Mouse (Mus musculus): ENCODE results near the gene Kifap3. TPM values are rescaled to one million over a fixed set of nuclear protein-coding genes. Genes with fewer than 3 reads are reported as not detected.
"Not testable (repeated sequence)": the region's sequence is repeated elsewhere in the genome, so short reads cannot be mapped to it uniquely, and the experiment has no call there.

Gene Kifap3
- polyA plus RNA-seq (2012; ENCODE audit: insufficient read depth, insufficient read length, missing spikeins): 9.8 and 13.7 TPM in 2 replicates

GRCm38 (mm10) chr1:163779336-163780115, at the start of gene Kifap3:
Kifap3 (plus strand) TSS chr1:163779583.
- peak within 1 kb of the TSS; percentile 70 for H3K4me3 ChIP-seq (ENCODE audit: insufficient read depth, low read depth, low read length)
- no peaks in the 10 kb centered on the region for H3K4me1 ChIP-seq (ENCODE audit: control insufficient read depth, insufficient read depth, insufficient read length, low read length)
- H3K27ac ChIP-seq (replicated peaks; ENCODE audit: low read depth, low read length): no peak within 1 kb of the TSS

DNA sequence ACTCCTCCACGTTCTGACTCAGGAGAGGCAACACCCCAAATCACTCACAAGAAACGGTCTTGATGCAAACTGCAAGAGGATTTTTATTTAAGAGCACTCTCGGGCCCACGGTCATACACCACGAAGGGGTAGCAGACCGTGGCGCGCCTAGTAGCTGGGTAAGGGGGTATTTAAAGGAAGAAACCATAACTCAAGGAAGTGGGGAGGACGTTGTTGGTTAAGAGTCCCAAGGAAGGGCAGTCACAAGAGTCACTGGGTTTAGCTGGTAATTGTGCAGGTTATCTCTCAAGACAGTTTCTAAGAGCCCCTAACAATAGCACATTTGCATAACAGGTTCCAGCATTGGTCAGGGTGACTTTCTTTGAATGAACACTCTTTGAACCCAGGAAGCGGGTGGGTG, 48.2 kb upstream of the Kifap3 start:
- H3K4me3 ChIP-seq (ENCODE audit: insufficient read depth, low read depth, low read length); H3K27ac ChIP-seq (replicated peaks; ENCODE audit: low read depth, low read length); H3K4me1 ChIP-seq (ENCODE audit: control insufficient read depth, insufficient read depth, insufficient read length, low read length): not testable (repeated sequence)

DNA sequence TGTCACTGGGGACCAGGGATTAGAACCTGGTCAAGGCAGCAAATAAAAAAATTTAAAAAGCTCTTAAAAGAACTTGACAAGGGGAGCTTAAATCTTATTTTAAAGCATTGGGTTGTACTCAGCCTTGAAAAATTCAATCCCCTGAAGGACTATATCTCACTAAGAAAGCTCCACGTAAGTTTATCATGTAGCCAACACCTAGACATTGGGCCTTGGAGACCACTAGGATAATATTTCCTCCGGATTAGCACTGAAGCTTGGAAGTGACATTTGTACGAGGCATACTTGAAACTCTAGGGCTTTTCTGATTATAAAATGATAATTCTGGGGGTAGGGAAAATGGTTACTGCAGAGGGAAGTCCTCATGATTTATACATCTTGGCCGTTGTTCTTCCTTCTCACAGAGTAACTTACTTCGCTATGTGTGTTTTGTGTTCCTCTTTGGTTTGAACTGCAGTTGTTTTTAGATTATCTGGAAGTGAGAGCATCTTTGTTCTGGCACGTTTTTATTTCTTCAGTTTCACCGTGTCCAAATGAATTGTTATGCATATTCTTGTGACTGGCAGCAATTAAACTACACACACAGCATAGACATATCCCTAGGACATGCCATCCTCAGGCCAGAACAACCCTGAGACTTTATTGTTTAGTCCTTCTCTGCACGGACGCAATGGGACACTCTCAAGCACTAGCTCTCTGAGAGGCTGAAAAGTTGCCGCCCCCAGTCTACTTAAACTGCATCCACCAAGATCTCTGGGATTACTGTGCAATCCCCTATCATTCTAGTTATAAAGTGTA, 42.7 kb upstream of the Kifap3 start:
- Histone ChIP-seq H3K4me3 (ENCODE audit: insufficient read depth, low read depth, low read length) (no peak overlapping the region), H3K4me1 (ENCODE audit: control insufficient read depth, insufficient read depth, insufficient read length, low read length) (no peaks in the 10 kb centered on the region), H3K27ac (replicated peaks; ENCODE audit: low read depth, low read length) (no peak overlapping the region)

DNA sequence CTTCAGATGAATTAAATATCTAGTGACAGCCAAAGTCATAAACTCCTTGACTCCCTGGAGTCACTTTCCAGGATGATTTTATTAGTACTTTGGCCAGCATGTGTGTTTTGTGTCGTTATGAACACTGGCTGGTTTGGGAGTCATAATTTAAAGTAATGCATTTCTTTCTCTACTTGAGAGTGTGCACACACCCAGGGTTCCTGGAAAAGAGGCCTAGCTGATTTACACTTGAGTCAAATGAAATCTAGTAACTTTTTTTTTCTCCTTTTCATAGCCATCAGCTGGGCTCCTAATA, 42.2 kb upstream of the Kifap3 start:
- H3K4me3 ChIP-seq (ENCODE audit: insufficient read depth, low read depth, low read length): no peak overlapping the region
- H3K27ac ChIP-seq (replicated peaks; ENCODE audit: low read depth, low read length): no peak overlapping the region
- H3K4me1 ChIP-seq (ENCODE audit: control insufficient read depth, insufficient read depth, insufficient read length, low read length): no peaks in the 10 kb centered on the region

DNA sequence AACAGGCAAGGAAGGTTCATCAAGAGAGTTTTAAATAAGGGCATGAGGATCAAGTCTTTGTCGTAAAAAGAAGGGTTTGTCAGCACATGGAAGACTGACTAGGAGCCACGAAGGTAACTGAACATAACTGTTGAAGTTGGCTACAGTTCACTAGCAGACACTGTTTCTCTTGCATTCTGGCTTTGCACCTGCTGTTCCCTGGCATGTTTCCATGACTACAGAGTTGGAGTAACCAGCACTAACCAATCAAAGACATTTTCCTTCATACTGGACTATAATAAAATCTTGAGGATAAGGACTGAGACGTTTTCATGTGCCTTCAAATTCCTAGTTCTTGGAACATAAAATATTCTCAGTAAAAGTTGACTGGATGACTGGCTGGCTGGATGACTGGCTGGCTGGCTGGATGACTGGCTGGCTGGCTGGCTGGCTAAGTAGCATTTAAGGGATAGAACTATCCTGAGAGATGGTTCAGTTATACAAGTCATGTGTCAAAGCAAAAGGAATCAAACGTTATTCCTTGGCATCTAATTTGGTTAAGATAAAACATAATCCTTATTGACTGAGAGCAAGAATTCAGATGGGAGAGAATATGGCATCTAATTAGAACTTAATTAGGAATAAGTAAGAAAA, 27.9 kb upstream of the Kifap3 start:
- no peak overlapping the region for H3K4me3 ChIP-seq (ENCODE audit: insufficient read depth, low read depth, low read length)
- no peaks in the 10 kb centered on the region for H3K4me1 ChIP-seq (ENCODE audit: control insufficient read depth, insufficient read depth, insufficient read length, low read length)
- H3K27ac ChIP-seq (replicated peaks; ENCODE audit: low read depth, low read length): no peak overlapping the region

GRCm38 (mm10) chr1:163757462-163758207, 21.7 kb upstream of the Kifap3 start:
- Histone ChIP-seq H3K4me1 (ENCODE audit: control insufficient read depth, insufficient read depth, insufficient read length, low read length) (no peaks in the 10 kb centered on the region), H3K27ac (replicated peaks; ENCODE audit: low read depth, low read length) (no peak overlapping the region), H3K4me3 (ENCODE audit: insufficient read depth, low read depth, low read length) (no peak overlapping the region)

GRCm38 (mm10) chr1:163783577-163783976, 4.2 kb downstream of the Kifap3 start:
- not testable (repeated sequence) for H3K27ac ChIP-seq (replicated peaks; ENCODE audit: low read depth, low read length); H3K4me3 ChIP-seq (ENCODE audit: insufficient read depth, low read depth, low read length); H3K4me1 ChIP-seq (ENCODE audit: control insufficient read depth, insufficient read depth, insufficient read length, low read length)

DNA sequence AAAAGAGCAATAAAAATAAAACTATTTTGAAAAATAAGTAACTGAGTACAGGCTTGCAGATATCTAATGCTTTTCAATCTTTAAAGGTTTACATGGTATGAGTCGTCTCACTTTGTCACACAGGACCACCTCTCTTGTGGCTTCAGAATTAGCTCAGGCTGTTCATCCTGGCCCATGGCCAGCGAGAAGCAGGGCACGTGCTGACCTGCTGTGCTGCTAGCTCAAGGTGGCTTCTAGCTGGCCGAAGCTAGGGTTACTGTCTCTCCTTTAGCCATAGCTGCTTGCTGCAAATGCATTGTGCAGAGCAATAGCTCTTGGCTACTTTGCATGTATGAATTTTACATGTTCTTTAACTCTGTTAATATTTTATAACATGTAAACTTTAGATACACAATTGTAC, 42.0 kb downstream of the Kifap3 start:
- Histone ChIP-seq H3K4me1 (ENCODE audit: control insufficient read depth, insufficient read depth, insufficient read length, low read length) (no peaks in the 10 kb centered on the region), H3K27ac (replicated peaks; ENCODE audit: low read depth, low read length) (no peak overlapping the region), H3K4me3 (ENCODE audit: insufficient read depth, low read depth, low read length) (no peak overlapping the region)

- no peaks in the 10 kb centered on the region for H3K4me1 ChIP-seq (ENCODE audit: control insufficient read depth, insufficient read depth, insufficient read length, low read length)
- H3K4me3 ChIP-seq (ENCODE audit: insufficient read depth, low read depth, low read length): no peak overlapping the region
- no peak overlapping the region for H3K27ac ChIP-seq (replicated peaks; ENCODE audit: low read depth, low read length)
These were observed 50.1 kb downstream of the Kifap3 start for GRCm38 (mm10) chr1:163829482-163829881.

- H3K4me1 ChIP-seq (ENCODE audit: control insufficient read depth, insufficient read depth, insufficient read length, low read length): no peaks in the 10 kb centered on the region
- H3K27ac ChIP-seq (replicated peaks; ENCODE audit: low read depth, low read length): no peak overlapping the region
- H3K4me3 ChIP-seq (ENCODE audit: insufficient read depth, low read depth, low read length): no peak overlapping the region
These were observed 54.7 kb downstream of the Kifap3 start for GRCm38 (mm10) chr1:163834066-163834465.

- no peaks in the 10 kb centered on the region for H3K4me1 ChIP-seq (ENCODE audit: control insufficient read depth, insufficient read depth, insufficient read length, low read length)
- H3K27ac ChIP-seq (replicated peaks; ENCODE audit: low read depth, low read length): no peak overlapping the region
- H3K4me3 ChIP-seq (ENCODE audit: insufficient read depth, low read depth, low read length): no peak overlapping the region
These were observed 55.7 kb downstream of the Kifap3 start for GRCm38 (mm10) chr1:163835062-163835461.

DNA sequence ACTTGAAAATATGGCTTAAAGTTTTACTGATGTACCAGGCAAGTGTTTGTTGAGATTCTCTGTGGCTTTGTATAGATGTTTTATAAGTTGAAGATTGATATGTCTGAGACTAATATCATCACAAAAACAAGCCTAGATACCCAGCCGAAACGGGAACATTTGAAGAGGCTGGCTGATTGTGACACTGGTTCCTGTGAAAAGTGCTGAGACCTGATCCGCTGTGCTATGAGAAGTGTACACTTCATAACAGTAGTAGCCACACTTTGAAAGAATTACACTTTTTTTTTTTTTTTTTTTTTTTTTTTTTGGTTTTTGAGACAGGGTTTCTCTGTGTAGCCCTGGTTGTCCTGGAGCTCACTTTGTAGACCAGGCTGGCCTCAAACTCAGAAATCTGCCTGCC, 59.1 kb downstream of the Kifap3 start:
- not testable (repeated sequence) for H3K27ac ChIP-seq (replicated peaks; ENCODE audit: low read depth, low read length); H3K4me3 ChIP-seq (ENCODE audit: insufficient read depth, low read depth, low read length); H3K4me1 ChIP-seq (ENCODE audit: control insufficient read depth, insufficient read depth, insufficient read length, low read length)

DNA sequence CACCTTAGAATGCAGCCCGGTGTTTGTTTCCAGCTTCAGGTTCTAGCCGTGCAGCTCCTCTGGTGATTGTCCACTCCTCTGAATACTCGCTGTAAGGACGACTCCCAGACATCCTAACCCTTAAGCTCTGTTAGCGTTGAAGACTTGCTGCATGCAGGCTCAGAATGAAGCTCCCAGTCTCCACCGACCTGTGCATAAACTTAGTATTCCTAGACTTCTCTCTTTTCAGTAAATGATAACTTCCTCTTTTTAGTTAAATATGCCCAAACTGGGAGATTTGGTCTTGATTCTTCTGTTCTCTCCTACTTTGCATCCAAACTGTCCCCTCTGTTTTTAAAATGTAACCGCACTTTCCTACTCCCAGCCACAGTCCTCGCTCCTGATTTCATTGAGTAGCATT, 61.2 kb downstream of the Kifap3 start:
- no peak overlapping the region for H3K27ac ChIP-seq (replicated peaks; ENCODE audit: low read depth, low read length)
- H3K4me1 ChIP-seq (ENCODE audit: control insufficient read depth, insufficient read depth, insufficient read length, low read length): no peaks in the 10 kb centered on the region
- H3K4me3 ChIP-seq (ENCODE audit: insufficient read depth, low read depth, low read length): no peak overlapping the region

DNA sequence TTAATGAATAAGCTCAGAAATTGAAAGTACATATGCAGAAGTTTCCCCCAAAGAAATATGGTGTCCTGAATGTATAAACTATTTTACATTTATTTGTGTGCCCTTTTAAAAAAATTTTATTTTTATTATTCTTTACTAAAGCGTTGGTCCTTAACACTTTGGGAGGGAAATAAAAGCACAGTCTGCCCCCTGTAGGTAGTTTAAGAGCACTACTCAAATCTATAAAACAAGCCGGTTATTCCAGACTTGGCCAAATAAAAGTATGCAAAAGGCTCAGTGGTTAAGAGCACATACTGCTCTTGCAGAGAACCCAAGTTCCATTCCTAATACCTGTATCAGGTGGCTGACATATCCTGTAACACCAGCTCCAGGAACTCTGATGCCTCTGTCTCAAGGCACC, 62.9 kb downstream of the Kifap3 start:
- H3K27ac ChIP-seq (replicated peaks; ENCODE audit: low read depth, low read length): no peak overlapping the region
- H3K4me3 ChIP-seq (ENCODE audit: insufficient read depth, low read depth, low read length): no peak overlapping the region
- no peaks in the 10 kb centered on the region for H3K4me1 ChIP-seq (ENCODE audit: control insufficient read depth, insufficient read depth, insufficient read length, low read length)

- Histone ChIP-seq H3K4me1 (ENCODE audit: control insufficient read depth, insufficient read depth, insufficient read length, low read length) (no peaks in the 10 kb centered on the region), H3K27ac (replicated peaks; ENCODE audit: low read depth, low read length) (no peak overlapping the region), H3K4me3 (ENCODE audit: insufficient read depth, low read depth, low read length) (no peak overlapping the region)
These were observed 64.5 kb downstream of the Kifap3 start for GRCm38 (mm10) chr1:163843899-163844298.
